Mouse (Mus musculus): ENCODE measurements around the gene P3h1. TPM values are rescaled to one million over a fixed set of nuclear protein-coding genes. Genes with fewer than 3 reads are reported as not detected.
A peak's percentile ranks its signal among the peaks of the same experiment; 100 is the strongest.

Gene P3h1
- polyA plus RNA-seq, 1 experiment from 2014 or later, result 18.2 TPM

DNA sequence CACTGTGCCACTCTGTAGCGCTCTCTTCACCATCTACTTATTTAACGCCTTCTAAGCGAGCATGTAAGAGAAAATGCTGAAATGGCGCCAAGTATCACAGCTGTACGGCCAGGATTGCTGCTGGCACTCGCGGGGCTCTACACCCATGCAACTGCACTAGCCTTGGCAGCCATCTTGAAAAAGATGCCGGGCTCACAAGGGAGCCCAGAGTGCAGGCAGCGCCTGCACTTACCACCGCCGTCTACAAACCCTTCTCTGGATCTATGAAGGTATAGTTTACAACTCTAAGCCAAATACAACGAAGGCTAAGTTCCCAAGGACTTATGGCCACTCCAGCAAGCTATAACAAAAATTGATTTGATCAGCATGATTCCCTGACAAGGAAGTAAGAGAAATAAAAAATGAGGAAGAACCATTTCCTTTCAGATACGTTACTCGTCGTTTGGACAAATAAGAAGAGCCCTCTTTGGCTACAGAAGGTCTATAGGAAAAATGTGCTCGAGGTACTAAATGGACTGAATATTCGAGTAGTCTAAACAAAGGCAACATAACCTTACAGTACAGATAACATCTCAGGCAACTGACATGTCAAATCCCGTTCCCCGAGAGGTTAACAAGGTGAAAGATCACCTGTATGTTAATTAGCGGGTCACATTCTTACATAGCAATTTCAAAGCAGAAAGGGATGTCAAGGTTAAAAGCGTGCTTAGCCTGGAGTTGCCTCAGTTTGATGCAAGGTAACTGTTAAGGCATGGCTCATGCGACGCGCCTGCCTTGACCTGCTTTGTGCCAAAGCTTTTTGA is 60.3 kb downstream of the P3h1 start:
- Histone ChIP-seq H3K27ac (peak overlapping the region; percentile 97), H3K9me3 (no peaks in the 10 kb centered on the region), H3K4me1 (replicated peaks) (peaks cover 30% of the 10 kb centered on the region), H3K27me3 (ENCODE audit: insufficient read depth, poor library complexity, severe bottlenecking) (no peaks in the 10 kb centered on the region), H3K36me3 (peaks cover 45% of the 10 kb centered on the region), H3K4me3 (peak overlapping the region; percentile 97)
- peak; percentile 45 for DNase-seq (ENCODE audit: low spot score)
- 3% methylated on average over 24 of the region's 24 CpGs for WGBS

DNA sequence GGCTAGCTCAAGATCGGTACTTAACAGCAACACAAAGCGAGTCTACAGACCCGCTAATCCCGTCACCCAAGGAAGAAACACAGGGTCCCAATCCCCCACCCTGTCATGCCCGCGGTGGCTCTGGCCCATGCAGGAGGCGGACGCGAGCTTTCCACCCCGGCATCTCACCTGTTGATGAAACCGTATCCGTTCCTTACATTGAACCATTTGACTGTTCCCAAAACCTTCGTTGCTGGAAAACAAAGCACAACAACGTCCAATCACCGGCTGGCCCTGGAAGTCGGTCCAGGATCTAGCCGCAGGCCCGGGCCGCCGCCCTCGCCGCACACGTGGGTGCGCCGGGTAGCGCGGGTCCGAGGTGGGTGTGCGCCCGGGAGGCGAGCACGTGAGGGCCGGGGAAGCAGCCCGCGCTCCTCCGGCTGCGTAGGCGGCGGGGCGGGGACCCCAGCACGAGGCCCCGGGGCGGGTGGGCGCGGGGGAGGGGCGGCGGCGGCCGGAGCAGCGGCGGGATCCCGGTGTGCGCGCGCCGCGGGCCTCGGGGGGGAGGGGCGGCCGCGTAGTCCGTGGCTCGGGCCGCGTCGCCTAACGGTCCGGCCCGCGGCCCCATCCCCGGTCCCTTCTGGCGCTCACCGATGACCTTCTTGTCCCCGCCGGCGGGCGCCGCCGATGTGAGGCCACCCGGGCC is 61.0 kb downstream of the P3h1 start:
- Histone ChIP-seq H3K27me3 (ENCODE audit: insufficient read depth, poor library complexity, severe bottlenecking) (no peaks in the 10 kb centered on the region), H3K9me3 (no peaks in the 10 kb centered on the region), H3K27ac (peak overlapping the region; percentile 97), H3K4me3 (peak overlapping the region; percentile 97), H3K36me3 (peaks cover 37% of the 10 kb centered on the region), H3K4me1 (replicated peaks) (peaks cover 30% of the 10 kb centered on the region)
- peak; percentile 46 for DNase-seq (ENCODE audit: low spot score)
- under 1% methylated on average over 62 of the region's 80 CpGs for WGBS

DNA sequence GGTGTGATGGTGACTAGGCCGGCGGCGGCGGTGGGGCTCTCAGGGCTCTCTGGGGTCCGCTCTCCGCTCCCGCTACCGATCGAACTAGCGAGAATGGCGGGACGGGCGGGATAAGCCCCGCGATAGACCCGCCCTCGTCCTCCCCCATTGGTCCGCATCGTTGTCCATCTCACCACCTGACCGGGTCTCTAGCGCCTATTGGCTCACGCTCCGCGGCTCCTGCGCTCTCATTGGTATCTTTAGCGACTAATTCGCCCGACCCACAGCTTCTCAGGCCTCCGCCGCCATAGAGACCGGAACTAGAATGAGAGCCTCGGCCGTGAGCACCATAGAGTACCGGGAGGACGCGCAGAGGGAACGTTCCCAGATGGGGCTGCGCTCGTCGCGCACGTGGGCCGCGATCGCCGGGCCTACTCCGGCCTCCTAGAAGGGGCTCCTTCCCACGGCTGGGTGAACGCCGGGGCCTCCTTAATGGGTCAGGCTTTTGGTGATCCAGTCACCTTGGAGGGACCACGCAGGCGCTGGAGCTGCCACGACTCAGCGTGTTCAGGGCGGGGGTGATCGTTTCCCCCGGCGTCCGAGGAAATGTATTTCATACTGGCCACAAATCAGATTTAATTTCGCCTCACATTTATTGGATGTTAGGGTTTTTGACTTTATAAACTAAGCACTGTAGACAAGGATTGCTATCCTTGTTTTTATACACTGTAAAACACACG is 61.9 kb downstream of the P3h1 start, which contains the start of gene Ybx1:
Ybx1 (minus strand) TSS at position 190 of the 719 bp plus-strand sequence.
- peak; percentile 99 for DNase-seq (ENCODE audit: low spot score)
- Histone ChIP-seq H3K27ac (peak within 1 kb of the TSS; percentile 97), H3K27me3 (ENCODE audit: insufficient read depth, poor library complexity, severe bottlenecking) (no peaks in the 10 kb centered on the region), H3K36me3 (peaks cover 31% of the 10 kb centered on the region), H3K9me3 (no peaks in the 10 kb centered on the region), H3K4me1 (replicated peaks) (peaks cover 30% of the 10 kb centered on the region), H3K4me3 (peak within 1 kb of the TSS; percentile 97)
- WGBS, result under 1% methylated on average over 61 of the region's 61 CpGs

DNA sequence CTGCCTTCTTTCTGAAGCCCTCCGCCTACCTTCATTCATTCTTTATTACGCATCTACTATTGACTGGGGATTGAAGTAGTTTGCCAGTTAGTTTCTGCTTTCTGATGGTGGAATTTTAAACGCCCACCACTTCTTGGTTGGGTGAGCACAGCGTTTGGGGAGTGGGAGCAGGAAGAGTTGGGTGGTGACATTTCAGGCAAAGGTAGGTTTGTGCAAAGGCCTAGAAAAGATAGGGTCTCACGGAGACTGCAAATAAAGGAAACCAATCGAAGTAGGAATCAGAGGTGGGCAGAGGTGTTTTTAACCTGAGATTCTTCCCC is 62.4 kb downstream of the P3h1 start:
- H3K36me3 ChIP-seq, result peaks cover 26% of the 10 kb centered on the region
- WGBS, result 10% methylated on average over 6 of the region's 6 CpGs
- H3K27ac ChIP-seq, result peak overlapping the region; percentile 97
- H3K27me3 ChIP-seq (ENCODE audit: insufficient read depth, poor library complexity, severe bottlenecking), result no peaks in the 10 kb centered on the region
- H3K4me1 ChIP-seq (replicated peaks), result peaks cover 30% of the 10 kb centered on the region
- no peaks in the 10 kb centered on the region for H3K9me3 ChIP-seq
- peak; percentile 8 for DNase-seq (ENCODE audit: low spot score)
- H3K4me3 ChIP-seq, result peak overlapping the region; percentile 97

DNA sequence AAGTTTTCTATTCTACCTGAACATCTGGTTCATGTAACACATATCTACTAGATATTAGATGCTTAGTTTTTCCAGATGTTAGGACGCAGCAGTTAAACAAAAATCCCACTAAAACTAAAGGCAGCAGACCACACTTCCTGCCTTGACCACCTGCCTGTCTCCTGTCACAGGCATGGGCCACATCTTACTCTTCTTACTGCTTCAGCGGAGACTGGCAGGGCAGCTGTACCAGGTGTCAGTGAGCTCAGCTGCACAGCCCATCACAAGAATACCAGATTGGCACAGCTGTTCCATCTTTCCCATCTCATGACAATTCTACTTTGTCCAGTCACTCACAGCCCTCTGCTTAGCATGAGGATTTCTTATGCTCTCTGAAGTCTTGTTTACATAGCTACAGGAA is 64.6 kb downstream of the P3h1 start:
- DNase-seq (ENCODE audit: low spot score), result no peak
- Histone ChIP-seq H3K27me3 (ENCODE audit: insufficient read depth, poor library complexity, severe bottlenecking) (no peaks in the 10 kb centered on the region), H3K4me3 (no peak overlapping the region), H3K4me1 (replicated peaks) (peaks cover 11% of the 10 kb centered on the region), H3K9me3 (no peaks in the 10 kb centered on the region), H3K36me3 (peaks cover 9% of the 10 kb centered on the region; the same call in 1 of the 2 replicates), H3K27ac (no peak overlapping the region)
- 87% methylated on average over 2 of the region's 2 CpGs for WGBS

Other genes starting within 250 kb of the P3h1 start
- gene Slc2a1, start 124.2 kb upstream of the P3h1 start, polyA plus RNA-seq (2016; fragmentation: Nextera tagmentation; extraction: Ambion mirVana), result 153 and 228 TPM in 2 replicates
- 10.0 and 11.0 TPM in 2 replicates for gene Zfp691, start 58.7 kb upstream of the P3h1 start, polyA plus RNA-seq (2016; fragmentation: Nextera tagmentation; extraction: Ambion mirVana)
- gene Ermap, start 42.9 kb upstream of the P3h1 start, polyA plus RNA-seq (2016; fragmentation: Nextera tagmentation; extraction: Ambion mirVana), result 7.0 and 12.1 TPM in 2 replicates
- 149 and 182 TPM in 2 replicates for gene Svbp, start 37.6 kb upstream of the P3h1 start, polyA plus RNA-seq (2016; fragmentation: Nextera tagmentation; extraction: Ambion mirVana)
- gene Tmem269, start 14.7 kb upstream of the P3h1 start, polyA plus RNA-seq (2016; fragmentation: Nextera tagmentation; extraction: Ambion mirVana), result 0.25 TPM in 1 of 2 replicates, not detected in the other
- gene AU022252, start 203 bp upstream of the P3h1 start, polyA plus RNA-seq (2016; fragmentation: Nextera tagmentation; extraction: Ambion mirVana), result 42.0 and 43.5 TPM in 2 replicates
- 0.34 TPM in 1 of 2 replicates, not detected in the other for gene Cldn19, start 22.5 kb downstream of the P3h1 start, polyA plus RNA-seq (2016; fragmentation: Nextera tagmentation; extraction: Ambion mirVana)
- gene Ybx1, start 61.7 kb downstream of the P3h1 start, polyA plus RNA-seq (2016; fragmentation: Nextera tagmentation; extraction: Ambion mirVana), result 985 and 1,002 TPM in 2 replicates
- 124 and 139 TPM in 2 replicates for gene Ppih, start 87.6 kb downstream of the P3h1 start, polyA plus RNA-seq (2016; fragmentation: Nextera tagmentation; extraction: Ambion mirVana)
- gene Ccdc30, start 182.6 kb downstream of the P3h1 start, polyA plus RNA-seq (2016; fragmentation: Nextera tagmentation; extraction: Ambion mirVana), result 6.6 and 11.0 TPM in 2 replicates
- 25.6 and 29.7 TPM in 2 replicates for gene Ppcs, start 189.5 kb downstream of the P3h1 start, polyA plus RNA-seq (2016; fragmentation: Nextera tagmentation; extraction: Ambion mirVana)
- 0.15 and 0.60 TPM in 2 replicates for gene Zmynd12, start 189.9 kb downstream of the P3h1 start, polyA plus RNA-seq (2016; fragmentation: Nextera tagmentation; extraction: Ambion mirVana)